Mouse (Mus musculus) stomach, embryonic 14.5 days (tissue): ENCODE results near the gene Rfpl4. TPM values are rescaled to one million over a fixed set of nuclear protein-coding genes. Genes with fewer than 3 reads are reported as not detected.
A peak's percentile ranks its signal among the peaks of the same experiment; 100 is the strongest.

Source experiments
- ATAC-seq: fragments of 200-750 bp; cut with Nextera tagmentation; 2 replicates; pipeline ENCODE4 v1.8.0; 2017; ENCODE audit warnings: low read depth, moderate TSS enrichment; ENCODE audit not compliant: insufficient number of reproducible peaks, insufficient read depth, low FRiP score
- H3K27ac ChIP-seq: fragments of 300-500 bp; sonication (generic); 2 replicates; pipeline ENCODE4 v1.5.1; 2014; ENCODE audit warnings: mild to moderate bottlenecking, low read length, moderate library complexity, mixed read lengths
- H3K27me3 ChIP-seq: fragments of 300-500 bp; sonication (generic); 2 replicates; pipeline ENCODE4 v1.6.1; 2014; ENCODE audit warnings: low read length, control low read depth, mixed read lengths; ENCODE audit not compliant: control insufficient read depth, insufficient read depth
- H3K36me3 ChIP-seq: fragments of 300-500 bp; sonication (generic); 2 replicates; pipeline ENCODE4 v1.6.1; 2014; ENCODE audit warnings: mild to moderate bottlenecking, control low read depth, low read length, moderate library complexity, mixed read lengths; ENCODE audit not compliant: control insufficient read depth, insufficient read depth
- H3K4me1 ChIP-seq: fragments of 300-500 bp; sonication (generic); 2 replicates; pipeline ENCODE4 v1.6.1; 2014; ENCODE audit warnings: low read length, control low read depth, mixed read lengths; ENCODE audit not compliant: control insufficient read depth, insufficient read depth
- H3K4me2 ChIP-seq: fragments of 300-500 bp; sonication (generic); replicated peaks from 2 replicates; pipeline ENCODE4 v1.6.1; 2014; ENCODE audit warnings: low read depth, low read length, control low read depth
- H3K4me3 ChIP-seq: fragments of 300-500 bp; sonication (generic); 2 replicates; pipeline ENCODE4 v1.5.1; 2014; ENCODE audit warnings: low read depth, low read length, control low read depth
- H3K9ac ChIP-seq: fragments of 300-500 bp; sonication (generic); replicated peaks from 2 replicates; pipeline ENCODE4 v1.6.1; 2014; ENCODE audit warnings: low read depth, mild to moderate bottlenecking, control low read depth, low read length, moderate library complexity, mixed read lengths
- H3K9me3 ChIP-seq: fragments of 300-500 bp; sonication (generic); 2 replicates; pipeline ENCODE4 v1.6.1; 2016; ENCODE audit warnings: low read depth, low read length, control low read depth; ENCODE audit not compliant: control insufficient read depth
- WGBS: fragments of 180-500 bp; shearing (Covaris S2); extraction: QIAGEN DNeasy Blood & Tissue Kit; methylation state at CpG from one replicate; pipeline ENCODE4 v1.1.7; 2014; 5-methylcytosine and 5-hydroxymethylcytosine counted together
- polyA plus RNA-seq: library from polyadenylated mRNA; unstranded; fragments of >200 nt; fragmentation: Nextera tagmentation; extraction: Ambion mirVana; gene quantifications from 2 replicates; pipeline ENCODE4 v1.2.1, GENCODE M21; 2014

The Rfpl4 gene
- polyA plus RNA-seq, 1 experiment from 2014 or later = not detected

- H3K9me3 ChIP-seq = no peaks in the 10 kb centered on the region
- ATAC-seq = 0 out of 2 replicates have a peak, but pooled peaks have one; percentile 11
- peaks cover 23% of the 10 kb centered on the region for H3K36me3 ChIP-seq
- H3K27ac ChIP-seq = no peak overlapping the region
- no peaks in the 10 kb centered on the region for H3K4me1 ChIP-seq
- H3K9ac ChIP-seq = no peak overlapping the region
- no peak overlapping the region for H3K4me2 ChIP-seq
- no peak overlapping the region for H3K4me3 ChIP-seq
- no peaks in the 10 kb centered on the region for H3K27me3 ChIP-seq
- WGBS = 82% methylated on average over 10 of the region's 10 CpGs
Observed at GRCm38 (mm10) chr7:5101066-5101663, 15.6 kb downstream of the Rfpl4 start.

DNA sequence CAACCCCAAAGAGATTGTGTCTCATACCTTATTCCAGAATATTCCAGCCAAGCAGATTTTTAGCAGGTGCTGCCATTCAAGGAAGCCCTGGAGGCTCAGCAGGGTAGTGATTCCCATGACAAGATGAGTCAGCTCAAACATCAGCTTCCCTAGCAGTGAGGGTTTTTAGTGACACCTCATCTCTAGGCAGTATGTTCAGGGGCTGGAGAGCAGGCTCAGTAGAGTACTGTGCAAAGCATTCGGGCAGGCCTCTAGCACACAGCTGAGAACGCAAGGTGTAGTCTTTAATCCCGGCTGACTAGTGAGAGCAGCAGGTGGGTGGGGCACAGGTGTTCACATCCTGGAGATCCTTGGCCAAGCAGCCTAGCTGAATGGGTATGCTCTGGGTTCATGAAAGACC, 17.0 kb downstream of the Rfpl4 start:
- no peak for ATAC-seq
- H3K27me3 ChIP-seq = no peaks in the 10 kb centered on the region
- WGBS = 75% methylated on average over 3 of the region's 3 CpGs
- no peak overlapping the region for H3K4me2 ChIP-seq
- no peaks in the 10 kb centered on the region for H3K4me1 ChIP-seq
- H3K9ac ChIP-seq = no peak overlapping the region
- no peak overlapping the region for H3K27ac ChIP-seq
- H3K4me3 ChIP-seq = no peak overlapping the region
- H3K36me3 ChIP-seq = peaks cover 35% of the 10 kb centered on the region
- no peaks in the 10 kb centered on the region for H3K9me3 ChIP-seq

- no peak for ATAC-seq
- H3K4me3 ChIP-seq = no peak overlapping the region
- H3K4me1 ChIP-seq = no peaks in the 10 kb centered on the region
- 94% methylated on average over 5 of the region's 5 CpGs for WGBS
- peaks cover 44% of the 10 kb centered on the region for H3K36me3 ChIP-seq
- no peaks in the 10 kb centered on the region for H3K27me3 ChIP-seq
- no peaks in the 10 kb centered on the region for H3K9me3 ChIP-seq
- H3K4me2 ChIP-seq = no peak overlapping the region
- H3K27ac ChIP-seq = no peak overlapping the region
- H3K9ac ChIP-seq = no peak overlapping the region
Observed at GRCm38 (mm10) chr7:5098769-5099168, 18.0 kb downstream of the Rfpl4 start.

- 82% methylated on average over 21 of the region's 21 CpGs for WGBS
- Histone ChIP-seq H3K9ac (no peak overlapping the region), H3K36me3 (peaks cover 52% of the 10 kb centered on the region)
Observed at GRCm38 (mm10) chr7:5092831-5093510, 23.8 kb downstream of the Rfpl4 start.

DNA sequence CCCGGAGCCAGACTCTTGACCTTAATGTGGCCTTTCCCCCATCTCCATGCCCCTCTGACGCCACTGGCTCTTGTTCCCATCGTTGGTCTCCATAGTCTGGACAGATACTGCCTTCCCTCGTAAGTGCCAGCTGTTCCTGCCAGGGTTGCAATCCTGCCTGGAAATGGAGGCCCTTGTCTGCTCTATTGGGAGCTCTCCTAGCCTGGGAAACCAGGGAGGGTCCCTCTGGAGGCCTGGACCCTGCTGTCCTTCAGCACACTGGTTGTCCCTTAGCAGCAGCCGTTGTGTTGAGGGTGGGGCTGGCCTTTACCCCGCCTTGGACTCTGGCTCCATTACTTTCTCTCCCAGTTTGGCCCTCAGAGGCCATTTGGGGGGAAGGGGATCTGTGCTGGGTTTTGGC, 24.4 kb downstream of the Rfpl4 start:
- Histone ChIP-seq H3K27ac (no peak overlapping the region), H3K4me2 (no peak overlapping the region), H3K36me3 (peaks cover 46% of the 10 kb centered on the region), H3K9me3 (no peaks in the 10 kb centered on the region), H3K4me1 (no peaks in the 10 kb centered on the region), H3K4me3 (no peak overlapping the region), H3K27me3 (no peaks in the 10 kb centered on the region), H3K9ac (no peak overlapping the region)
- no peak for ATAC-seq
- WGBS = 80% methylated on average over 6 of the region's 6 CpGs

More at GRCm38 (mm10) chr7:5092831-5093510, 23.8 kb downstream of the Rfpl4 start:
- no peak for ATAC-seq
- Histone ChIP-seq H3K4me3 (no peak overlapping the region), H3K4me2 (no peak overlapping the region), H3K27me3 (no peaks in the 10 kb centered on the region), H3K4me1 (no peaks in the 10 kb centered on the region), H3K9me3 (no peaks in the 10 kb centered on the region), H3K27ac (no peak overlapping the region)

- no peaks in the 10 kb centered on the region for H3K9me3 ChIP-seq
- no peaks in the 10 kb centered on the region for H3K4me1 ChIP-seq
- no peak for ATAC-seq
- H3K4me3 ChIP-seq = no peak overlapping the region
- no peak overlapping the region for H3K9ac ChIP-seq
- peaks cover 43% of the 10 kb centered on the region for H3K36me3 ChIP-seq
- no peak overlapping the region for H3K27ac ChIP-seq
- no peaks in the 10 kb centered on the region for H3K27me3 ChIP-seq
- 93% methylated on average over 15 of the region's 15 CpGs for WGBS
- no peak overlapping the region for H3K4me2 ChIP-seq
Observed at GRCm38 (mm10) chr7:5091008-5091728, 25.6 kb downstream of the Rfpl4 start.

GRCm38 (mm10) chr7:5089853-5090252, 26.9 kb downstream of the Rfpl4 start:
- H3K9me3 ChIP-seq = no peaks in the 10 kb centered on the region
- no peak overlapping the region for H3K27ac ChIP-seq
- H3K4me3 ChIP-seq = no peak overlapping the region
- no peaks in the 10 kb centered on the region for H3K4me1 ChIP-seq
- no peaks in the 10 kb centered on the region for H3K27me3 ChIP-seq
- no peak overlapping the region for H3K4me2 ChIP-seq
- no peak for ATAC-seq
- peaks cover 41% of the 10 kb centered on the region for H3K36me3 ChIP-seq
- H3K9ac ChIP-seq = no peak overlapping the region
- 91% methylated on average over 15 of the region's 15 CpGs for WGBS

- H3K9ac ChIP-seq = no peak overlapping the region
- no peak overlapping the region for H3K4me2 ChIP-seq
- no peak overlapping the region for H3K27ac ChIP-seq
- no peaks in the 10 kb centered on the region for H3K9me3 ChIP-seq
- H3K4me1 ChIP-seq = no peaks in the 10 kb centered on the region
- ATAC-seq = no peak
- WGBS = 78% methylated on average over 4 of the region's 4 CpGs
- no peak overlapping the region for H3K4me3 ChIP-seq
- no peaks in the 10 kb centered on the region for H3K27me3 ChIP-seq
- H3K36me3 ChIP-seq = peaks cover 33% of the 10 kb centered on the region
Observed at GRCm38 (mm10) chr7:5087886-5088285, 28.9 kb downstream of the Rfpl4 start.
